In the genomic region with DNA sequence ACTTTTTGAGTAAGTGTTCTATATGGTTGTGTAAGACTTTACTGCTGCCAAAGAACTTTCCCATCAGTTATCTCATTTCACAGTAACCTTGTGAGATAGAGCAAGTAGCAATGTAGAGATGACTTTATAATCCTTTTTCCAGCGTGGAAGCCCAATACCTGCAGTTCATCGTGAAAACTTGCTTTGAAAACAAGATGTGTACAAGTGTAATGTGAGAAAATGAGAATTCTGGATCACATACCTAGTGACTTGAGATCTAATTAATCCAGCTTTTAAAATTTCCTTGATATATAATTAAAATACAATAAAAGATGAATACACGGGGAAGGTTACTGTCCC, we compare ENCODE assay signal across 8 mouse cellular contexts. TPM values are rescaled to one million over a fixed set of nuclear protein-coding genes. Genes with fewer than 3 reads are reported as not detected.
DNase-seq lines count a peak whose midpoint lies in the region; ATAC-seq and TF ChIP-seq lines count a peak whose summit lies in the region.

No protein-coding gene starts in this region.

- no peaks in the 10 kb centered on the region for H3K27me3 ChIP-seq in kidney, postnatal 0 days (ENCODE audit: insufficient read depth, low read length)
- H3K27me3 ChIP-seq in kidney, adult 2 months (replicated peaks; ENCODE audit: control insufficient read depth, insufficient read depth, low read length), result no peaks in the 10 kb centered on the region
- no peaks in the 10 kb centered on the region for H3K27me3 ChIP-seq in embryonic facial prominence, embryonic 10.5 days (replicated peaks; ENCODE audit: low read depth, poor library complexity, severe bottlenecking)
- H3K27me3 ChIP-seq in hindbrain, embryonic 16.5 days (replicated peaks; ENCODE audit: control insufficient read depth, insufficient read depth, low read length), result no peaks in the 10 kb centered on the region
- no peaks in the 10 kb centered on the region for H3K27me3 ChIP-seq in midbrain, embryonic 15.5 days (replicated peaks)

- ATAC-seq in kidney, postnatal 0 days (replicated peaks; ENCODE audit: low FRiP score, low read depth), result no peak
- ATAC-seq in hindbrain, embryonic 16.5 days, result no peak
- ATAC-seq in midbrain, embryonic 15.5 days (replicated peaks), result no peak

- H3K9me3 ChIP-seq in kidney, postnatal 0 days (replicated peaks; ENCODE audit: low read length), result no peaks in the 10 kb centered on the region
- no peaks in the 10 kb centered on the region for H3K9me3 ChIP-seq in embryonic facial prominence, embryonic 10.5 days
- no peaks in the 10 kb centered on the region for H3K9me3 ChIP-seq in hindbrain, embryonic 16.5 days (ENCODE audit: control insufficient read depth, low read length)
- no peaks in the 10 kb centered on the region for H3K9me3 ChIP-seq in midbrain, embryonic 15.5 days

- peak overlapping the region; percentile 74 for H3K4me2 ChIP-seq in kidney, postnatal 0 days (ENCODE audit: low read length)
- H3K4me2 ChIP-seq in hindbrain, embryonic 16.5 days (ENCODE audit: low read length), result peak overlapping the region; percentile 57
- H3K4me2 ChIP-seq in midbrain, embryonic 15.5 days, result peak overlapping the region; percentile 69

- no peak for TF ChIP-seq CTCF in kidney, postnatal 0 days (IDR thresholded peaks at IDR 0.05; ENCODE audit: low read depth)
- TF ChIP-seq CTCF in kidney, adult 2 months (conservative IDR thresholded peaks at IDR 0.05; ENCODE audit: insufficient read depth, insufficient read length, low read depth, low read length), result no peak

- H3K27ac ChIP-seq in kidney, postnatal 0 days, result no peak overlapping the region
- H3K27ac ChIP-seq in kidney, adult 2 months (ENCODE audit: insufficient read depth, low read depth, low read length), result no peak overlapping the region
- no peak overlapping the region for H3K27ac ChIP-seq in embryonic facial prominence, embryonic 10.5 days (replicated peaks)
- no peak overlapping the region for H3K27ac ChIP-seq in hindbrain, embryonic 16.5 days (ENCODE audit: low read depth, low read length)
- no peak overlapping the region for H3K27ac ChIP-seq in midbrain, embryonic 15.5 days

- WGBS in kidney, postnatal 0 days, result 50% methylated on average over 3 of the region's 3 CpGs
- WGBS in kidney, adult 2 months, result 37% methylated on average over 3 of the region's 3 CpGs
- 79% methylated on average over 3 of the region's 3 CpGs for WGBS in embryonic facial prominence, embryonic 10.5 days
- WGBS in hindbrain, embryonic 16.5 days, result 65% methylated on average over 3 of the region's 3 CpGs
- WGBS in midbrain, embryonic 15.5 days, result 66% methylated on average over 3 of the region's 3 CpGs

- H3K4me3 ChIP-seq in kidney, postnatal 0 days (replicated peaks; ENCODE audit: low read depth, low read length), result peak overlapping the region; percentile 97; the same call in 1 of the 2 replicates
- no peak overlapping the region; the same call in 1 of the 2 replicates for H3K4me3 ChIP-seq in kidney, adult 2 months (ENCODE audit: insufficient read depth, low read depth, low read length)
- peak overlapping the region; percentile 93 for H3K4me3 ChIP-seq in embryonic facial prominence, embryonic 10.5 days
- H3K4me3 ChIP-seq in hindbrain, embryonic 16.5 days (ENCODE audit: low read length), result peak overlapping the region; percentile 97
- peak overlapping the region; percentile 94 for H3K4me3 ChIP-seq in midbrain, embryonic 15.5 days

- no peak for TF ChIP-seq POLR2A in kidney, adult 2 months (IDR thresholded peaks at IDR 0.05; ENCODE audit: low read depth, low read length)

- peak overlapping the region; percentile 94; the same call in 1 of the 2 replicates for H3K9ac ChIP-seq in kidney, postnatal 0 days (ENCODE audit: low read depth, low read length)
- H3K9ac ChIP-seq in hindbrain, embryonic 16.5 days (ENCODE audit: low read depth, low read length), result no peak overlapping the region
- no peak overlapping the region for H3K9ac ChIP-seq in midbrain, embryonic 15.5 days

- DNase-seq in kidney, postnatal 0 days (ENCODE audit: low spot score), result no peak
- no peak for DNase-seq in kidney, adult 2 months
- DNase-seq in embryonic facial prominence, embryonic 10.5 days (ENCODE audit: low spot score), result no peak
- no peak for DNase-seq in adrenal gland, adult 2 months
- no peak for DNase-seq in left cerebral cortex, adult 18-20 months (ENCODE audit: low spot score in 2 of 2)
- no peak for DNase-seq in cerebellum, postnatal 4 days (ENCODE audit: low spot score in 2 of 2)

- H3K36me3 ChIP-seq in kidney, postnatal 0 days (ENCODE audit: insufficient read depth, low read length), result no peaks in the 10 kb centered on the region
- H3K36me3 ChIP-seq in kidney, adult 2 months (ENCODE audit: control insufficient read depth, insufficient read depth, low read length), result no peaks in the 10 kb centered on the region
- H3K36me3 ChIP-seq in embryonic facial prominence, embryonic 10.5 days (replicated peaks), result no peaks in the 10 kb centered on the region
- no peaks in the 10 kb centered on the region for H3K36me3 ChIP-seq in hindbrain, embryonic 16.5 days (ENCODE audit: control insufficient read depth, insufficient read depth, low read length)
- H3K36me3 ChIP-seq in midbrain, embryonic 15.5 days (replicated peaks), result no peaks in the 10 kb centered on the region

- peaks cover 5% of the 10 kb centered on the region; the same call in 1 of the 2 replicates for H3K4me1 ChIP-seq in kidney, postnatal 0 days (replicated peaks; ENCODE audit: insufficient read depth, low read length)
- H3K4me1 ChIP-seq in kidney, adult 2 months (ENCODE audit: control insufficient read depth, insufficient read depth, low read length), result peaks cover 12% of the 10 kb centered on the region; the same call in 1 of the 2 replicates
- H3K4me1 ChIP-seq in embryonic facial prominence, embryonic 10.5 days, result peaks cover 19% of the 10 kb centered on the region
- peaks cover 11% of the 10 kb centered on the region for H3K4me1 ChIP-seq in hindbrain, embryonic 16.5 days (ENCODE audit: control insufficient read depth, insufficient read depth, low read depth, low read length)
- peaks cover 26% of the 10 kb centered on the region for H3K4me1 ChIP-seq in midbrain, embryonic 15.5 days

RNA-seq across cellular contexts. Expression of gene Fnip1, which starts 1.7 kb away (rescaled TPM):
- 8.0 and 8.3 TPM in 2 replicates for polyA plus RNA-seq in kidney, postnatal 0 days (2015; fragmentation: Nextera tagmentation; extraction: Ambion mirVana)
- 5.2 and 6.2 TPM in 2 replicates for polyA plus RNA-seq in kidney, adult 2 months (2012; rRNA removed)
- polyA plus RNA-seq in embryonic facial prominence, embryonic 10.5 days (2016; fragmentation: Nextera tagmentation; extraction: Ambion mirVana), result 7.8 and 8.6 TPM in 2 replicates
- 8.5 and 9.8 TPM in 2 replicates for polyA plus RNA-seq in hindbrain, embryonic 16.5 days (2015; fragmentation: Nextera tagmentation; extraction: Ambion mirVana)
- 11.0 and 11.6 TPM in 2 replicates for polyA plus RNA-seq in midbrain, embryonic 15.5 days (2015; fragmentation: Nextera tagmentation; extraction: Ambion mirVana)
- total RNA-seq in adrenal gland, adult 2 months (2021), result 10 to 100 TPM; 27.2 to 32.3 TPM
- polyA plus RNA-seq in adrenal gland, adult 2 months (2012; rRNA removed), result 1.6 and 1.9 TPM in 2 replicates
- total RNA-seq in left cerebral cortex, adult 18-20 months (2021), result 10 to 100 TPM; 39.8 to 40.5 TPM
